Mouse (Mus musculus) midbrain, embryonic 14.5 days (tissue): ENCODE results near the gene Aldh1a3. TPM values are rescaled to one million over a fixed set of nuclear protein-coding genes. Genes with fewer than 3 reads are reported as not detected.

ENCODE experiments used
- microRNA-seq: library from miRNA; unstranded; fragments of <30 nt; microRNA quantifications from one replicate; pipeline ENCODE4, GENCODE M21; 2016
- polyA plus RNA-seq: library from polyadenylated mRNA; unstranded; fragments of >200 nt; fragmentation: Nextera tagmentation; extraction: Ambion mirVana; gene quantifications from 2 replicates; pipeline ENCODE4 v1.2.1, GENCODE M21; 2014

The Aldh1a3 gene
- polyA plus RNA-seq, 1 experiment from 2014 or later = 0.87 TPM

Small RNA genes within 50 kb of the gene (microRNA-seq; reads per million reads assigned to microRNA genes)
- not detected for gene Mir7057

Other genes with a start within 250 kb of the Aldh1a3 start
- not detected in 2 replicates for gene Gm10974, start 61.6 kb downstream of the Aldh1a3 start, polyA plus RNA-seq
- gene Lrrk1, start 39.2 kb downstream of the Aldh1a3 start, polyA plus RNA-seq = 1.3 and 3.6 TPM in 2 replicates